Mouse (Mus musculus) lung, embryonic 14.5 days (tissue): ENCODE measurements around the gene Fra10ac1. TPM values are rescaled to one million over a fixed set of nuclear protein-coding genes. Genes with fewer than 3 reads are reported as not detected.

Experiments
- ATAC-seq: fragments of 200-750 bp; cut with Nextera tagmentation; 2 replicates; pipeline ENCODE4 v1.8.0; 2017; ENCODE audit warnings: mild to moderate bottlenecking, moderate TSS enrichment, moderate library complexity; ENCODE audit not compliant: insufficient read depth
- DNase-seq: peaks from one replicate; pipeline ENCODE4 v3.0.0-alpha.2; 2015
- H3K27ac ChIP-seq: fragments of 300-500 bp; sonication (generic); 2 replicates; pipeline ENCODE4 v1.5.1; 2014; ENCODE audit warnings: low read depth, mild to moderate bottlenecking, moderate library complexity
- H3K27me3 ChIP-seq: fragments of 300-500 bp; sonication (generic); 2 replicates; pipeline ENCODE4 v1.6.1; 2014; ENCODE audit warnings: low read length, control low read depth; ENCODE audit not compliant: insufficient read depth
- H3K36me3 ChIP-seq: fragments of 300-500 bp; sonication (generic); 2 replicates; pipeline ENCODE4 v1.6.1; 2014; ENCODE audit warnings: control low read depth; ENCODE audit not compliant: insufficient read depth
- H3K4me1 ChIP-seq: fragments of 300-500 bp; sonication (generic); 2 replicates; pipeline ENCODE4 v1.6.1; 2014; ENCODE audit warnings: antibody characterized with exemption, control low read depth; ENCODE audit not compliant: insufficient read depth
- H3K4me2 ChIP-seq: fragments of 300-500 bp; sonication (generic); 2 replicates; pipeline ENCODE4 v1.6.1; 2014; ENCODE audit warnings: mild to moderate bottlenecking
- H3K4me3 ChIP-seq: fragments of 300-500 bp; sonication (generic); 2 replicates; pipeline ENCODE4 v1.5.1; 2014; ENCODE audit warnings: low read depth, low read length
- H3K9ac ChIP-seq: fragments of 300-500 bp; sonication (generic); 2 replicates; pipeline ENCODE4 v1.6.1; 2014
- H3K9me3 ChIP-seq: fragments of 300-500 bp; sonication (generic); 2 replicates; pipeline ENCODE4 v1.6.1; 2016; ENCODE audit warnings: low read depth, low read length, control low read depth
- CTCF ChIP-seq: IDR thresholded peaks from 2 replicates; pipeline ENCODE4 v1.5.1; 2016; ENCODE audit warnings: antibody characterized with exemption, low read depth
- WGBS: fragments of 180-500 bp; shearing (Covaris S2); extraction: QIAGEN DNeasy Blood & Tissue Kit; methylation state at CpG from one replicate; pipeline ENCODE4 v1.1.7; 2014; 5-methylcytosine and 5-hydroxymethylcytosine counted together
- polyA plus RNA-seq: library from polyadenylated mRNA; unstranded; fragments of >200 nt; fragmentation: Nextera tagmentation; extraction: Ambion mirVana; gene quantifications from 2 replicates; pipeline ENCODE4 v1.2.1, GENCODE M21; 2014

Gene Fra10ac1
- polyA plus RNA-seq, 1 experiment from 2014 or later, result 33.5 TPM

- no peaks in the 10 kb centered on the region for H3K9me3 ChIP-seq
- no peak overlapping the region for H3K4me2 ChIP-seq
- H3K4me3 ChIP-seq, result no peak overlapping the region
- WGBS, result 74% methylated on average over 21 of the region's 21 CpGs
- H3K27ac ChIP-seq, result no peak overlapping the region
- H3K36me3 ChIP-seq, result no peaks in the 10 kb centered on the region
- no peaks in the 10 kb centered on the region for H3K4me1 ChIP-seq
- ATAC-seq (no peak), DNase-seq (no peak)
- TF ChIP-seq CTCF, result no peak
- H3K9ac ChIP-seq, result no peak overlapping the region
- H3K27me3 ChIP-seq, result no peaks in the 10 kb centered on the region
Measured at GRCm38 (mm10) chr19:38161648-38162354, 62.2 kb downstream of the Fra10ac1 start.

- no peak overlapping the region for H3K4me3 ChIP-seq
- no peak for ATAC-seq
- no peak for TF ChIP-seq CTCF
Measured at GRCm38 (mm10) chr19:38156243-38156642, 67.7 kb downstream of the Fra10ac1 start.

GRCm38 (mm10) chr19:38143540-38144271 is 80.2 kb downstream of the Fra10ac1 start:
- Histone ChIP-seq H3K9me3 (no peaks in the 10 kb centered on the region), H3K4me3 (no peak overlapping the region), H3K27ac (no peak overlapping the region), H3K9ac (no peak overlapping the region), H3K4me2 (no peak overlapping the region), H3K4me1 (no peaks in the 10 kb centered on the region), H3K36me3 (no peaks in the 10 kb centered on the region), H3K27me3 (no peaks in the 10 kb centered on the region)
- ATAC-seq, result no peak
- WGBS, result 60% methylated on average over 4 of the region's 4 CpGs
- TF ChIP-seq CTCF, result no peak
- DNase-seq, result no peak

More at GRCm38 (mm10) chr19:38156243-38156642, 67.7 kb downstream of the Fra10ac1 start:
- H3K4me2 ChIP-seq, result no peak overlapping the region
- no peak for DNase-seq
- H3K36me3 ChIP-seq, result no peaks in the 10 kb centered on the region
- no peaks in the 10 kb centered on the region for H3K27me3 ChIP-seq
- no peaks in the 10 kb centered on the region for H3K9me3 ChIP-seq
- no peak overlapping the region for H3K9ac ChIP-seq
- 97% methylated on average over 1 of the region's 1 CpGs for WGBS
- H3K4me1 ChIP-seq, result no peaks in the 10 kb centered on the region
- no peak overlapping the region for H3K27ac ChIP-seq

Other genes with a start within 250 kb of the Fra10ac1 start
- gene Myof, start 180.6 kb downstream of the Fra10ac1 start, polyA plus RNA-seq, result 37.9 and 41.0 TPM in 2 replicates
- gene Cep55, start 169.1 kb downstream of the Fra10ac1 start, polyA plus RNA-seq, result 44.5 and 47.7 TPM in 2 replicates
- gene Ffar4, start 127.1 kb downstream of the Fra10ac1 start, polyA plus RNA-seq, result 3.1 and 3.3 TPM in 2 replicates
- 11.1 and 12.7 TPM in 2 replicates for gene Rbp4, start 98.9 kb downstream of the Fra10ac1 start, polyA plus RNA-seq
- gene Pde6c, start 91.4 kb downstream of the Fra10ac1 start, polyA plus RNA-seq, result not detected in 2 replicates
- gene Lgi1, start 40.4 kb upstream of the Fra10ac1 start, polyA plus RNA-seq, result 0.15 TPM in 1 of 2 replicates, not detected in the other
- gene Slc35g1, start 171.8 kb upstream of the Fra10ac1 start, polyA plus RNA-seq, result 4.5 and 5.1 TPM in 2 replicates